Mouse (Mus musculus) embryonic facial prominence, embryonic 15.5 days (tissue): ENCODE measurements at regions not wholly inside any gene's neighbourhood (a gene's known extent, or its start where the extent isn't known, plus 50 kb on each side); places are given as distances from the start of the nearest gene placed in this dataset.
"Not testable (repeated sequence)": the region's sequence is repeated elsewhere in the genome, so short reads cannot be mapped to it uniquely, and the experiment has no call there.

ENCODE experiments used
- ATAC-seq: fragments of 200-750 bp; cut with Nextera tagmentation; 2 replicates; pipeline ENCODE4 v1.8.0; 2017; ENCODE audit warnings: low read depth, moderate TSS enrichment; ENCODE audit not compliant: insufficient number of reproducible peaks, low FRiP score, low TSS enrichment
- H3K27ac ChIP-seq: fragments of 300-500 bp; sonication (generic); replicated peaks from 2 replicates; pipeline ENCODE4 v1.5.1; 2015; ENCODE audit warnings: mild to moderate bottlenecking, inconsistent platforms
- H3K27me3 ChIP-seq: fragments of 300-500 bp; sonication (generic); 2 replicates; pipeline ENCODE4 v1.6.1; 2015; ENCODE audit warnings: inconsistent platforms
- H3K36me3 ChIP-seq: fragments of 300-500 bp; sonication (generic); 2 replicates; pipeline ENCODE4 v1.6.1; 2015; ENCODE audit warnings: mild to moderate bottlenecking, inconsistent platforms
- H3K4me1 ChIP-seq: fragments of 300-500 bp; sonication (generic); 2 replicates; pipeline ENCODE4 v1.6.1; 2015; ENCODE audit warnings: inconsistent platforms
- H3K4me2 ChIP-seq: fragments of 300-500 bp; sonication (generic); replicated peaks from 2 replicates; pipeline ENCODE4 v1.6.1; 2015; ENCODE audit warnings: mild to moderate bottlenecking, inconsistent platforms
- H3K4me3 ChIP-seq: fragments of 300-500 bp; sonication (generic); replicated peaks from 2 replicates; pipeline ENCODE4 v1.5.1; 2015; ENCODE audit warnings: mild to moderate bottlenecking, inconsistent platforms
- H3K9ac ChIP-seq: fragments of 300-500 bp; sonication (generic); 2 replicates; pipeline ENCODE4 v1.6.1; 2015; ENCODE audit warnings: inconsistent platforms
- H3K9me3 ChIP-seq: fragments of 300-500 bp; sonication (generic); replicated peaks from 2 replicates; pipeline ENCODE4 v1.6.1; 2016; ENCODE audit warnings: inconsistent platforms
- WGBS: fragments of 180-500 bp; shearing (Covaris S2); methylation state at CpG from one replicate; pipeline ENCODE4 v1.1.7; 2015; 5-methylcytosine and 5-hydroxymethylcytosine counted together

DNA sequence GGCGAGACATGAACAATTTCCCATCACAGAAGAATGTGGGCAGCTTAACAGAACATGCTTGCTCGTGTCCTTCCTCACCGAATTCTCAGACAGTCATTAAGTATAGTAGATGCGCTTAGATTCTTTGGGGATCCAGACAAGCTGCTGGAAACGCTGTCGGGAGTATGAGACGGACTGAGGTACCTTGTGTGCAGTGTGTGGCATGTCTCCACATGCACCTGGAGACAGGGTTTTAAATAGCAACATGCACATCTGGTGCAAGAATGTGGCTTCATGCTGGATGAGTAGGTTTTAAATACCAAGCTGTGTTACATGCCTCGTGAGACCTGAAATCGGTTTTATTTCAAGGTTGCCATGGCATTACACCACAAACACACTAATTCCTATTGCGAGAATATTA is 188.5 kb downstream of the Tcp10c start:
- Histone ChIP-seq H3K4me2 (no peak overlapping the region), H3K27me3 (no peaks in the 10 kb centered on the region), H3K36me3 (no peaks in the 10 kb centered on the region), H3K4me1 (no peaks in the 10 kb centered on the region), H3K9ac (no peak overlapping the region), H3K9me3 (peaks cover 36% of the 10 kb centered on the region), H3K4me3 (no peak overlapping the region), H3K27ac (no peak overlapping the region)
- 69% methylated on average over 10 of the region's 10 CpGs for WGBS
- no peak for ATAC-seq

DNA sequence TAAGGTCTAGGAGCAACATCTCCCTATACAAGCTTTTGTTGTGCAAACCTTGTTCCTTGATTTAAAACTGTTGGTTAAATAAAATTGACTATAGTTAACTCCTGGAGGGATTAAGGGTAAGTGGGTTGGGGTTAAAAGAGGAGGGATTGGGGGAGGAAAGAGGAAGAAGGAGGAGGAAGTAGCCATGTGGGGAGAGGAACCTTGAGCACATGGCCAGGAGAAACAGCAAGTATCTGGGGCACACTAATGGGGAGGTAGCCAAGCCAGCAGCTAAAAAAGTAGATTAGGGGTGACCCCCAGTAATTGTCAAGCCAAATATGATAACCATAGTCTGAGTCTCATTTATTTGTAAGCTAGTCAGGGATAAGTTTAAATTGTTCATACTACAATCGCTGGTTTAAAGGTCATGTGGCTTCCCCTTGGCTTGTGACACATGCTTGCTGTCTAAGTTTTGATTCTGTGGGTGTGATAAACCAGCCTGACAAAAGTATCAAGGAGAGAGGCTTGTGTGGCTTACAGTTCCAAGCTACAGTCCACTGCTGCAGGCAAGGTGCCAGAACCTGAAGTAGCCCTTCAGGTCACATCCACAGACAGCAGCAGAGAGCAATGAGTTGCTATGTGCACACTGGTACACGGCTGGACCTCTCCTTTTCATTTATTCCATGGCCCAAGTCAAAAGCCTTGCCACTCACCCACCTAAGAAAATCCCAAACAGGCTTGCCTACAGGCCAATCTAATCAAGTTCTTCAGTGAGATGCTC is 189.8 kb downstream of the Tcp10c start:
- H3K4me2 ChIP-seq: no peak overlapping the region
- peaks cover 49% of the 10 kb centered on the region for H3K9me3 ChIP-seq
- H3K4me3 ChIP-seq: no peak overlapping the region
- no peaks in the 10 kb centered on the region for H3K4me1 ChIP-seq
- H3K27me3 ChIP-seq: no peaks in the 10 kb centered on the region
- WGBS: 61% methylated on average over 2 of the region's 2 CpGs
- no peak overlapping the region for H3K9ac ChIP-seq
- H3K27ac ChIP-seq: no peak overlapping the region
- no peaks in the 10 kb centered on the region for H3K36me3 ChIP-seq
- ATAC-seq: no peak

GRCm38 (mm10) chr17:13546249-13546648 is 191.9 kb downstream of the Tcp10c start:
- H3K36me3 ChIP-seq: no peaks in the 10 kb centered on the region
- H3K9me3 ChIP-seq: peaks cover 50% of the 10 kb centered on the region
- no peak for ATAC-seq
- H3K4me2 ChIP-seq: no peak overlapping the region
- H3K4me3 ChIP-seq: no peak overlapping the region
- no peak overlapping the region for H3K9ac ChIP-seq
- no peaks in the 10 kb centered on the region for H3K27me3 ChIP-seq
- H3K4me1 ChIP-seq: no peaks in the 10 kb centered on the region
- WGBS: 57% methylated on average over 3 of the region's 3 CpGs
- H3K27ac ChIP-seq: no peak overlapping the region

GRCm38 (mm10) chr17:13546669-13547085 is 192.3 kb downstream of the Tcp10c start:
- no peak overlapping the region for H3K4me2 ChIP-seq
- H3K4me3 ChIP-seq: no peak overlapping the region
- H3K4me1 ChIP-seq: no peaks in the 10 kb centered on the region
- peaks cover 46% of the 10 kb centered on the region for H3K9me3 ChIP-seq
- H3K27ac ChIP-seq: no peak overlapping the region
- H3K27me3 ChIP-seq: no peaks in the 10 kb centered on the region
- no peak overlapping the region for H3K9ac ChIP-seq
- 68% methylated on average over 7 of the region's 7 CpGs for WGBS
- ATAC-seq: no peak
- no peaks in the 10 kb centered on the region for H3K36me3 ChIP-seq

DNA sequence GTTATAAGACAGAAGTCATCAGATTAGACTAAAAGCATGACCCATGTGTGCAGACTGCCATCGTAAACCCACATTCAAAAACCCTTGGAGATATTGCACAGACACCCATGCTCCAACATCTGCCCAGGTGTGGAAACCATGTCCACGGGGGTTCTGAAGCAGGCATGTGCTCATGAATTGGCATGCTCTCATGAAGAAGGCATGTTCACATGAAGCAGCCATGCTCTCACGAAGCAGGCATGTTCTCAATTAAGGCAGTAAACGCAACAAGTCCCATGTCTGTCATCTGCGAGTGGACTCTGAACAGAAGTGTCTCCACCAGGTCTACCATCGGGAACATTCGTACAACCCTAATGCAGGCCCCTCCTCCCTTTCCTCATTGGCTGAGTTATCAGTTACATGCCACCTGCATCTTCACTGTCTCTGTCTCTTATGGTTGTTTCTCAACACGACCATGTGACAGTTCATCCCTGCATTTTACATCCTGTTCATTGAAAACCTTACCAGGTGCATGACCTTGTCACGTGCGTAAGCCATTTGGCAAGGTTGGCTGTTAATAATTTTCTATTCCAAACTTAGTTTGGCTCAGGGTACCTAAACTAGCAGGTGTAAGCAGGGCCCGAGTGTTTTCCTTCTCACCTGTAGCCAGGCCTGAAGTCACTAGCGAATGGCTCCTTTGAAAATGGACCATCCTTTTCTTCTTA is 193.4 kb downstream of the Tcp10c start:
- no peak for ATAC-seq
- no peak overlapping the region for H3K4me3 ChIP-seq
- H3K27me3 ChIP-seq: no peaks in the 10 kb centered on the region
- no peak overlapping the region for H3K4me2 ChIP-seq
- H3K9ac ChIP-seq: no peak overlapping the region
- no peaks in the 10 kb centered on the region for H3K4me1 ChIP-seq
- peaks cover 53% of the 10 kb centered on the region for H3K9me3 ChIP-seq
- H3K27ac ChIP-seq: no peak overlapping the region
- no peaks in the 10 kb centered on the region for H3K36me3 ChIP-seq
- WGBS: 64% methylated on average over 12 of the region's 12 CpGs

DNA sequence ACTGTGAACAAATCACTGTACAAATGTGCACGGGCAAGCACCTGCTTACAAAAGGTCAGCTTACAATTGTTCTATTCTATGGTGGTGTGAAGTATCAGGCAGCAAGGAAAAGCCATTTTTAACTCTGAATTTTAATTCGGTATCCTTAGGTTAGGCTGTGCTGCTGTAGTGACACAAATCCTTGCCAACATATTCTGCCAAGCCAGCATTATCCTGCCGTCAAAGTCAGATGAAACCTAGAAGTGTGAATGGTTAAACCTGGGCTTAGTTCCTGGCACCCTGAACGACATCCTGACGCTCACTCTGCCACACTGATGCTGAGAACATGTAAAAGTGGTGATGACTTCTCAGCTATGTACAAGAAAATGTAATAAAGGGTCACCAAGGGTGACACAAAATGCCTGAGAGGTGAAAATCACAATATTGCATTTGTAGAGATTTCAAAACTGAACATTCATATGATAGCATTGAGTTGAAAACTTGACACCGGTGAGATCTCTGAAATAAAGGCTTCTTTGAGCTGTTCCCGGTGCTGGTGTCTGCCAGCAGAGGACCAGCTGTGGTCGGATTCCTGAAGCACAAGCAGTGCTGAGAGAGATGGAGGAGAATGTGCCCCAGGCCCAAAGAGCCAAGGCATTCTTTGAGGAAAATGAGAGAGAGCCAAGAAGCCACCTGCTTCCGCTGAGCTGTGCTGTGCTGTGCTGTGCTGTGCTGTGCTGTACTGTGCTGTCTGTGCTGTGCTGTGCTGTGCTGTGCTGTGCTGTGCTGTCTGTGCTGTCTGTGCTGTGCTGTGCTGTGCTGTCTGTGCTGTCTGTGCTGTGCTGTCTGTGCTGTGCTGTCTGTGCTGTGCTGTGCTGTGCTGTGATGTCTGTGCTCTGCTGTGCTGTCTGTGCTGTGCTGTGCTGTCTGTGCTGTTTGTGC is 195.9 kb downstream of the Tcp10c start:
- Histone ChIP-seq H3K27me3 (no peaks in the 10 kb centered on the region), H3K36me3 (no peaks in the 10 kb centered on the region), H3K27ac (no peak overlapping the region), H3K4me2 (no peak overlapping the region), H3K9ac (no peak overlapping the region), H3K4me3 (no peak overlapping the region), H3K4me1 (0 out of 2 replicates have a peak, but pooled peaks cover under 1% of the 10 kb centered on the region), H3K9me3 (peaks cover 47% of the 10 kb centered on the region)
- WGBS: 58% methylated on average over 9 of the region's 9 CpGs
- ATAC-seq: peak; percentile 77

DNA sequence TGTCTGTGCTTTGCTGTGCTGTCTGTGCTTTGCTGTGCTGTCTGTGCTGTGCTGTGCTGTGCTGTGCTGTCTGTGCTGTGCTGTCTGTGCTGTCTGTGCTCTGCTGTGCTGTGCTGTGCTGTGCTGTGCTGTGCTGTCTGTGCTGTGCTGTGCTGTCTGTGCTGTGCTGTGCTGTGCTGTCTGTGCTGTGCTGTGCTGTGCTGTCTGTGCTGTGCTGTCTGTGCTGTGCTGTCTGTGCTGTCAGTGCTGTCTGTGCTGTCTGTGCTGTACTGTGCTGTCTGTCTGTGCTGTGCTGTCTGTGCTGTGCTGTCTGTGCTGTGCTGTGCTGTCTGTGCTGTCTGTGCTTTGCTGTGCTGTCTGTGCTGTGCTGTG is 196.5 kb downstream of the Tcp10c start:
- H3K9me3 ChIP-seq: peaks cover 45% of the 10 kb centered on the region
- not testable (repeated sequence) for H3K4me3 ChIP-seq, H3K4me2 ChIP-seq, H3K9ac ChIP-seq, H3K4me1 ChIP-seq, H3K36me3 ChIP-seq, H3K27me3 ChIP-seq, H3K27ac ChIP-seq
- ATAC-seq: peak; percentile 55

GRCm38 (mm10) chr17:13551693-13552404 is 197.5 kb downstream of the Tcp10c start:
- not testable (repeated sequence) for H3K27me3 ChIP-seq, H3K4me2 ChIP-seq, H3K4me3 ChIP-seq, H3K4me1 ChIP-seq, H3K36me3 ChIP-seq, H3K27ac ChIP-seq, H3K9ac ChIP-seq
- peak; percentile 68 for ATAC-seq
- H3K9me3 ChIP-seq: peaks cover 39% of the 10 kb centered on the region

DNA sequence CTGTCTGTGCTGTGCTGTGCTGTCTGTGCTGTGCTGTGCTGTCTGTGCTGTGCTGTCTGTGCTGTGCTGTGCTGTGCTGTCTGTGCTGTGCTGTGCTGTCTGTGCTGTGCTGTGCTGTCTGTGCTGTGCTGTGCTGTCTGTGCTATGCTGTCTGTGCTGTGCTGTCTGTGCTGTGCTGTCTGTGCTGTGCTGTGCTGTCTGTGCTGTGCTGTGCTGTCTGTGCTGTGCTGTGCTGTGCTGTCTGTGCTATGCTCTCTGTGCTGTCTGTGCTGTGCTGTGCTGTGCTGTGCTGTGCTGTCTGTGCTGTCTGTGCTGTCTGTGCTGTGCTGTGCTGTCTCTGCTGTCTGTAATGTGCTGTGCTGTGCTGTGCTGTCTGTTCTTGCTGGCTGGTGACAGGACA is 198.5 kb downstream of the Tcp10c start:
- H3K9me3 ChIP-seq: peaks cover 33% of the 10 kb centered on the region
- H3K4me2 ChIP-seq, H3K4me3 ChIP-seq, H3K27me3 ChIP-seq, H3K9ac ChIP-seq, H3K4me1 ChIP-seq, H3K36me3 ChIP-seq, H3K27ac ChIP-seq: not testable (repeated sequence)
- peak; percentile 78 for ATAC-seq

- not testable (repeated sequence) for H3K9ac ChIP-seq, H3K27me3 ChIP-seq, H3K4me1 ChIP-seq, H3K4me3 ChIP-seq, H3K36me3 ChIP-seq, H3K4me2 ChIP-seq, ATAC-seq
- 0 out of 2 replicates have a peak overlapping the region, but pooled peaks have one; percentile 28 for H3K27ac ChIP-seq
- 17% methylated on average over 9 of the region's 9 CpGs for WGBS
- H3K9me3 ChIP-seq: peaks cover 12% of the 10 kb centered on the region
Measured at GRCm38 (mm10) chr17:13555311-13556059, 201.1 kb downstream of the Tcp10c start.
